Mouse (Mus musculus): ENCODE measurements around the gene Gm20517.
"Not testable (repeated sequence)": the region's sequence is repeated elsewhere in the genome, so short reads cannot be mapped to it uniquely, and the experiment has no call there.

The Gm20517 gene

DNA sequence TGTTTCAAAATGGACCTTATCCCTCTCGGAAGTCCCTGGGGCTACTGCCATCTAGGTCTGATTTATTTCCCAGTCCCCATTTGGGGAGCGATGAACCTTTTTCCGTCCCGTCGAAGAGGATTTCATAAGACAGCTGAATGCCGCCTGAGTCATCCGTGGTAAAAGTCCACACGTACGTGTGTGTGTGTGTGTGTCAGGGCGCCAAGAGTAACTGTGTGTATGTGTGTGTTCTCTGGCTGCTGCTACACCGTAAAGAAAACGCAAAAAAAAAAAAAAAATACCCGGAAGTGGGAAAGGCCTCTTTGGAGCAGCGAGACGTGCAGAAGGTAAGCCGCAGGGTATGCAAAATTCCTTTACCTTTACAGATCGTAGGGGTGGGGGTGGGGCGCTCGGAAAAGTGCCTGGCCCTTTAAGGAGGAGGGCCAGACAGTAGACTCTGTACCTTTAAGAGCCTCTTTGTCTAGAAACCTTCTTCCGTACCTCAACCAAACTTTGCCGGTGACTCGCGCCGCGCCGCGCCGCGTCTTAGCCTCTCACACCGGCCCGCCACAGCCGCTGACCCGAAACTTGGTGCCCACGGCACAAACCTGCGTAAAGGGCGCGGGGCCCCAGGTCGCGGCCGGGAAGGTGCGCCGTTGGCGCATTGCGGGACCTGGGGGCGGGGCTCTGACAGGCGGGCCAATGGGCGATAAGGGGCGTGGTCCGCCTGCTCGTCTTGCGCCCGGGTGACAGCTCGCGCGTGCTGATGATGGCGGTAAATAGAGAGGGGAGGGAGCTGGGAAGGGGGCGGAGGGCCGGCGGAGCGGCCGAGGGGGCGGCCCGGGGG is 17.7 kb downstream of the Gm20517 start:
- peak; percentile 95 to 96 for DNase-seq

DNA sequence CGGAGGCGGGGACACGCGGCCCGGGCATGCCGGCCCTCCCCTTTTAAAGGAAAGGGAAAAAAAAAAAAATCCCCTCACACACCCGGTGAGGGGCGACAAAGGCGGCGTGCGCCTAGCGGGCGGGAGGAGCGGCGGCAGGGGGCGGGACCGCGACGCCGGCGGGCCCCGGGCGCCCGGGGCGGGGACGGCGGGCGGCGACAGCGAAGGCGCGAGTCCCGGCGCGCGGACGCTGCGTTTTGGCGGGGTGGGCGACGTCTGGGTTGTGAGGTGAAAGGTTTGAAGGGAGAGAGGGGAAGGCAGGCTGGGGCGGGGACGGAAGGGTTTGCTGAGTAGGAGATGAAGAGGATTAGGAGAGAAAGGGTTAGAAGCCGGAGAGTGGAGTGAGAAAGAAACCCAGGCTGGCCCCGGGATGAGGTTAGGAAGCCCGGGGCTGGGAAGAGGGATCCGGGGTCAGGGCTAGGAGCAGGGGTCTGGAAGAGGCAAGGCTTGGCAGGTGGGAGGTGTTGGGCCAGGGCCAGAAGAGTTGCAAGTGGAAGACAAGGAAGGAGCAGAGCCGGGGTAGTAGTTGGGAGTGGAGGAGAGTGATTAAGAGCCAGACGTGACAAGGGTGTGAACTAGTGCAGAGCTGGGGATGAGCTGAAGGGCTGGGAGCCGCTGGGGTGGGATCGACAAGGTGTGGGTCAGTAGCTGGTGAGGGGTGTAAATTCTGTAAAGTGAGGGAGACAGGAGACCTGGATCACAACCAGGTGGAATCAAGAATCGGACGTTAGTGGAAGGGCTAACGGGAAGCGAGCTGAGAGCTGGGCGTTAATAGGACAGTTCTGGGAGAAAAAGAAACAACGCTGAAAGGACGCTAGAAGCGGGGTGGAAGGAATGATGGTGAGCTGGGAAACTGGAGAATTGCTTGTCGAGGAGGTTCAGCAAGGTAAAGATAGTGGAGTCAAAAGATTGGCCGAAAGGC is 18.6 kb downstream of the Gm20517 start:
- DNase-seq, result no peak

DNA sequence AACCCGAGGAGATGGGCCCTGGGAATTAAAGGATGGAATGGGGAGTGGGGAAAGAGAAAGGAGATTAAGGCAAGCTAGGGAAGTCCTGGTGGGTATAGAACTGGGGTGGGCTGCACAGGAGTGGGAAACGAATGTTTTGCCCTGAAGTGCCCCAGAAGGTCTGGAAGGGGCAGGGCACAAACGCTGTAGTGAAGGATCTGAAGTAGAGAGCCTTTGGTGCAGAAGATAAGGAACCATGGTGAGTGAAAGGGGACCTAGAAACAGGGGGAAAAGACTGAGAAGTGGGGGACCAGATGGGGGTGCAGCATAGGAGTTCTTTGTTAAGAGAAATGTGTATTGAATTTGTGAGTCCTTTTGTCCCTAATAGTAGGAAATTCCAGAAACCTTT is 19.3 kb downstream of the Gm20517 start, which contains the start of gene Usp49:
TSS of gene Usp49 (plus strand) at position 13 of the 388 bp plus-strand sequence.
- no peak for DNase-seq

DNA sequence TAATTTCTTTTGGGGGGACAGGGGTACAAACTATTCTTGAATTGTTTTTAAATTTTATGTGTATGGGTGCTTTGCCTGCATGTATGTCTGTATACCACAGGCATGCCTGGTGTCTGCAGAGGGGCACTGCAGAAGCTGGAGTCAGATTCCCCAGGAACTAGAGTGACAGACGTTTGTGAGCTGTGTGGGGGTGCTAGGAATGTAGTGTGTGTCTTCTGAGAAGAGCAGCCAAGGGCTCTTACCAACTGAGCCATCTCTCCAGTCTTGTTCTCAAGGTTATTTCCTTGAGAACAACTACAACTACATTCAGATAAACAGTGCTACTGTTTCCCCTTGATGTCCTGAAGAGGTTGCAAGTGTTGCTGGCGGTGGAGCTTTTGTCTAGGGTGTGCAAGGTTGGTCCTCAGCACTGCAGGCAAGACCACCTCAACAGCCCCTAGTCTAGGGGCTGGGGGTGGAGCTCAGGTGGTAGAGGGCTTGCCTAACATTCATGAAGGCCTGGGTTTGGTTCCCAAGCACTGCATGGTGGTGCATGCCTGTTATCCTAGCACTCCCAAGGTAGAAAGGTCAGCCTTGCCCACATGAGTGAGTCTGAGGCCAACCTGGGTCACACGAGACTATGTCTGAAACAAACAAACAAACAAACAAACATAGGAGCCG is 20.9 kb downstream of the Gm20517 start:
- DNase-seq, result no peak

DNA sequence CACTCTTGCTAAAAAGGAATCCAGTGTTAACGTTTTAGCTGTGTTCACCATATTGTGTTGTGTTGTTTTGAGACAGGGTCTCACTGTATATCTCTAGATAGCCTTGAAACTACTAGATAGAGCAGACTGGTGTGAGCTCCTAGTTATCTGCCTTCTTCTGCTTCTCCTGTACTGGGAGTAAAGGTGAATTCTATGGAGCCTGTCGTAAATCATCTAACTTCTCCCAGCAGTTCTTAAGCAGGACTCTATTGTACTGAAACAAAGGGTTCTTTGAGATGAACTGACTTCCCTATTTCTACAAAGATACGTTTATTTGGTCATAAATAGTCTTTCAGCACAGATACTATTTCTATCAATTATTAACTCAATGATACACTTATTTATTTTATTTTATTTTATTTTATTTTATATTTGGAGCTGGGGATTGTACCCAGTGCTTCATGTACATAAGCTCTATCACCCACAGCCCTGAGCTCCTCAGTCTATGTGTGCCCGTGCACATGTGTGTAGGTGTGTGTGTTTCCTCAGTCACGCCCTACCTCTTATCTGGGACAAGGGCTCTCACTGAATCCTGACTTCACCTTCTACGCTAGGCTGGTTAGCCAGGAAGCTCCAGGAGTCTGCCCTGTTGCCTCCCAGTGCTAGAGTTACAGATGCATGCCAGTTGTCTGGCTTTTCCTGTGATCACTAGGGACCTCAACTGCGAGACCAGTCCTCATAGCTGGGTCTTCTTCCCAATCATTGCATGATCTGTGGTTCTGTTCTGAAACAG is 22.8 kb downstream of the Gm20517 start:
- no peak for DNase-seq

DNA sequence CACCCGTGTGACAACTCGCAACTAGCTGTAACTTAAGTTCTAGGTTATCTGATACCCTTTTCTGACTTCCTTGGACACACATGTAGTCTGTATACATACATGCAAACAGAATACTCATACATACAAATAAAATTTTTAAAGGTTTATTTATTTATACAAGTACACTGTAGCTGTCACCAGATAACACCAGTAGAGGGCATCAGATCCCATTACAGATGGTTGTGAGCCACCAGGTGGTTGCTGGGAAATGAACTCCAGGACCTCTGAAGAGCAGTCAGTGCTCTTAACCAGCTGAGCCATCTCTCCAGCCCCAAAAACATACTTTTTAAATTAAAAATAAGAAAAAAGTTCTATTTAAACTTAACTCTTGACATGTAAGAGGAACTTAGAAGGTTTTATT is 31.6 kb downstream of the Gm20517 start:
- no peak for DNase-seq

DNA sequence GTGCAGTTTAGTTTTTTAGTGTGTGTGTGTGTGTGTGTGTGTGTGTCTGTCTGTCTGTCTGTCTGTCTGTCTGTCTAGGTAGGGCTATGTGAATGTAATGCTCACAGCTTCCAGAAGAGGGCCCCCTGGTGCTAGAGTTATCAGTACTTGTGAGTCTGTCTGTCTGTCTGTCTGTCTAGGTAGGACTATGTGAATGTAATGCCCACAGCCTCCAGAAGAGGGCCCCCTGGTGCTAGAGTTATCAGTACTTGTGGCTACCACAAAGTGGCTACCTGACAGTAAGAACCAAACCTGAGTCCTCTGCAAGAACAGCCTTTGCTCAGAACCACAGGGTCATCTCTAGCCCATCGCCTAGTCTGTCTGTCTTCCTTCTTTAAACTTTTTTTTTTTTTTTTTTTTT is 35.3 kb downstream of the Gm20517 start:
- peak; percentile 56 to 59 for DNase-seq

DNA sequence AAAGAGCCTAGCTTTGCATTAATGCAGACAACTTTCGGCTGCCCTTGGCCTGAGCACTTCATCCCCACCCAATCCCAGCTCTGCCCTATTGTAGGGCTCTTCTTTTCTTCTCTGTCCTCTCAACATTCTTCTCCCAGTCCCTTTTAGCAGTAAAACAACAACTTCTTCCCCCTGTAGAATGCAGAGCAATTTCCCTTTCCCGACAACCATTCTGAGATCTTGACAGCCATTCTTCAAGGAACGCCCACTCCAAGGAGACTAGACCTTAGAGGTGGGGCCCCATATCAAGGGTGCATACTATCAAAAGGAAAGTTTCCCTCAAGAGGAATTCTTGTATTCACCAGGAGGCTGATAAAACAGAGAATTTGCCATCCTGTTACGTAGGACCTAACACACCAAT is 37.6 kb downstream of the Gm20517 start:
- DNase-seq, result no peak

GRCm38 (mm10) chr17:47651953-47652352 is 40.6 kb downstream of the Gm20517 start:
- DNase-seq, result no peak

GRCm38 (mm10) chr17:47654346-47654745 is 43.0 kb downstream of the Gm20517 start:
- DNase-seq, result not testable (repeated sequence)

DNA sequence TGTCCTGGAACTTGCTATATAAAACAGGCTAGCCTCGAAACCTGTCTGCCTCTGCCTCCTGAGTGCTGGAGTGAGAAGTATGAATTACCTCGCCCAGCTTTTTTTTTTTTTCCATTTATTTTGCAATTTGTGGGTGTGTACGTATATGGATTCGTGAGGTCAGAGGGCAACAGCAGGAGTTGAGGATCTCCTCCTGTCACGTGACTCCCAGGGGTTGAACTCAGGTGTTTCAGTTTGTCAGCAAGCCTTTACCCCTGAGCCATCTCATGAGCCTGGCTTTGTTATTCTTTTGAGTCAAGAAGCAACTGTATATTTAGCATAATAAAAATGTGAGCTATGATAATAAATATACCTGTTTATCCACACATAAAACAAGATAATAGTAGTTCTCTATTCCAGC is 44.3 kb downstream of the Gm20517 start:
- DNase-seq, result no peak

DNA sequence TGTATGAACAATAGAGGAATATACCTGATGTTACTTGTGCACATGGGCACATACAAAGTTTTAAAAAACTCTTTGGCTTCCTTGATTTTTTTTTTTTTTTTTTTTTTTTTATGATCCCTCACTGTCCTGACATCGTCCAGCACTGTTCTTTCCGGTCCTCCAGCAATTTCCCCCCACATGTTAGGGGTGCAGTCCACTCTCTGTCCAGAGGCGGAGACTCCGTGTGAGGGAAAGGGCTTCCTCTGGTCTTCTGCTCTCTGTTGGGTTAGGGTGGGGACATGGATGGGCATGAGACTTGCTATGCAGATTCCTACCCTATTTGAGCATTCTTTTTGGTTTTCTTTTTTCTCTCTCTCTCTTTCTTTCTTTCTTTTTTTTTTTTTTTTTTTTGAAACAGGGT is 46.5 kb downstream of the Gm20517 start:
- no peak for DNase-seq

DNA sequence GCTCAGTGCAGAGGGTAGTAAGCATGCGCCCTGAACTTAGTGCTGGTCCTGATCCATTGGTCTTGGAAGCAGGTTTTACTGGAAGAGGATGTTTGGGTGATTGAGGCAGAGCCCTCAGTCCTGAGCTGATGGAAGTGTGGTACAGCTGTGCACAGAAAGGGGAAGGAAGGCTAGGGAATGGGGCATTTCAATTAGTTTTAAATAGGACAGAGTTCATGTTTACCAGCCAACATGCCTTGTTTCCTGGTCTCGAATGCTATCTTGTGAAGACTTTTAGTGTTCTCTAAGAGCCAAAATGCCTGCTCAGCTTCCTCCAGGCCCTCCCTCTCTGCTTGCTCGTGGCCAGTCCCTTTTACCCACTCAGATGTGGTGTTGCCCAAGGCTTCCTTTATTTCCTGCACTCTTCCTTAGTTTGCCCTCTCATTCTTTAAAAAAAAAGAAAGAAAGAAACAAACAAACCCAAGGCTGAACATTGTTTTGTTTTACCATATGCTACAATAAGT is 47.4 kb downstream of the Gm20517 start:
- DNase-seq, result no peak

DNA sequence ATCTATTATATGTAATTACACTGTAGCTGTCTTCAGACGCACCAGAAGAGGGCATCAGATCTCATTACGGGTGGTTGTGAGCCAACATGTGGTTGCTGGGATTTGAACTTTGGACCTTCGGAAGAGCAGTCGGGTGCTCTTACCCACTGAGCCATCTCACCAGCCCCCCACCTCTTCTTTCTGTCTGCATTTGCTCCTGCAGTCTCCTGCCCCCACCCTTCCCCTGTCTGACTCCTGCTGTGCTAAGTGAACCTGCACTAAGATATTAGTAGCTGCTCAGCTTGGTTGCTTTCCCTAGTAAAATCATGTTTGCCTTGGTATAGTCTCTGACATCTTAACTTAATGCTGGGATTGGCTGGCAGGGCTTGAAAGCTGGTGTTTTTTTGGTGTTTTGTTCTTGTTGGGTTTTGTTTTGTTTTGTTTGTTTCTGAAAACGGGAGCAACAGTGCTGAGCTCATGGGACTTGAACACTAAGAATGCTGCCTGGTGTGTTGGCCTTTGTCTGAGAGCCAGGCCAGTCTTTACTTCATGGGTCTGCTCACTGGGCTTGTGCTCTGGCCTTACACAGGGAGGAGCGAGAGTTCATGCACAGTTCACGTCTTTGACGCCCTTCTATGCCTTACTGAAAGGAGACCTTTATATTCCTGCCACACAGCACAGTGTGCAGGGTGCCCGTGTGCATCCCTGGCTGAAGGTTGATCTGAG is 51.8 kb downstream of the Gm20517 start:
- no peak for DNase-seq

GRCm38 (mm10) chr17:47664474-47664873 is 53.1 kb downstream of the Gm20517 start:
- no peak for DNase-seq

DNA sequence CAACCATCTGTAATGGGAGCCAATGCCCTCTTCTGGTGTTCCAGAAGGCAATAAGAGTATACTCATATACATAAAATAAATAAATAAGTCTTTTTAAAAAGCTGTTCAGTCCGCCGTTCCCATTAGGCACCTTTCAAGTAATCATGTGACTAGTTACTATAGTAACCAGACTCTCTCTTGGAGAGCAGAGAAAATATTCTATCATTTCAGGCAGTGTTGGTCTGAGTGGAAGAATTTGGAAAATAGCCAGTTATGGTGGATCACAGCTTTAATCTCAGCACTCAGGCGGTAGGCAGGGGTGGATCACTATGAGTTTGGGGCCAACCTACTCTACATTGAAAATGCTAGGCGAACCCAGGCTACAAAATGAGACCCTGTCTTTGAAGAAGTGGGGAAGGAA is 57.8 kb downstream of the Gm20517 start:
- DNase-seq, result no peak

- DNase-seq, result no peak
Observed at GRCm38 (mm10) chr17:47671988-47672310, 60.6 kb downstream of the Gm20517 start.

- peak in 1 of 2 experiments; percentile 9 for DNase-seq
Observed at GRCm38 (mm10) chr17:47672311-47673111, 61.1 kb downstream of the Gm20517 start.

- DNase-seq, result peak; percentile 32 to 46
Observed at GRCm38 (mm10) chr17:47676581-47676980, 65.2 kb downstream of the Gm20517 start.

DNA sequence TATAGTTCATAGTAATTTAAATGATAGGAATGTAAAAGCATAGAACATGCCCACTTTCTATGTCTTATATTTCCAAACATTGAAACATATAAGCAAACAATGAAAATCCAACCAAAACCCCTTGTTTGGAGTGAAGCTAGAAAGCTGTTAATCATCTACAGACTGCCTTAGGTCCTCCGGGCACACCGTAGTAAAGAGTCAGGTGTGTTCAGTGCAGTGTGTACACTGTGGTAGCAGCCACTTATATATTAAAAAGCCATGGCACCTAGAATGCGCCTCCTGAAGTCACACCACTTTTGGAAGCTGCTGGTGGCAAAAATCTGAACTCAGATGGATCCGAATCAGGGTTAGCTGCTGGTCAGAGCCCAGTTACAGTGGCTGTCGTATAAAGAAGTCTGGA is 66.8 kb downstream of the Gm20517 start:
- DNase-seq, result no peak

- DNase-seq, result no peak
Observed at GRCm38 (mm10) chr17:47678702-47679101, 67.3 kb downstream of the Gm20517 start.
